Mouse (Mus musculus): ENCODE results near the gene Olfr951. TPM values are rescaled to one million over a fixed set of nuclear protein-coding genes. Genes with fewer than 3 reads are reported as not detected.

Olfr951 gene
- not detected in 2 replicates for polyA plus RNA-seq (2015; fragmentation: Nextera tagmentation; extraction: Ambion mirVana)

DNA sequence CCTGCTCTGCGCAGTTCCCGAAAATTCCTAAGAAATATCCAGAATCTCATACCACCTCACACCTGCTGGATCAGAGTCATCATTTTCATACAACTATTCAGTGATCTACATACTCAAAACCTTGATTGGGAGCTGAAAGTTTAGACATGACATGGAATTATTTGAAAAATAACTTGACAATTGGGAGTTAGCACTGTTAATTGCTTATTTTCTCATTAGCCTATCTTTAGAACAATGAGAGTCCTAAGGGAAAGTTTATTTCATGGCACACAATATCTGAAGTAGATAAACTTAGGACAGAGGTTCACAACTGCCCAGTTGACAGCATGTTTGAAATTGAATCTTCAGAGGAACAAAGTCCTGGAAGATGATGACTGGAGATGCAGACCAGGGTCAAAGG is at the start of gene Olfr951:
TSS of gene Olfr951 (plus strand) at position 301 of the 400 bp plus-strand sequence.
- H3K4me3 ChIP-seq (ENCODE audit: low read length) = no peak within 1 kb of the TSS
- 84% methylated on average over 2 of the region's 2 CpGs for WGBS
- H3K27me3 ChIP-seq (ENCODE audit: control insufficient read depth, insufficient read depth, low read depth, low read length) = no peaks in the 10 kb centered on the region
- H3K27ac ChIP-seq (ENCODE audit: low read length) = no peak within 1 kb of the TSS
- no peak for ATAC-seq (ENCODE audit: low read depth)
- no peak within 1 kb of the TSS for H3K4me2 ChIP-seq (ENCODE audit: low read depth, low read length)
- H3K4me1 ChIP-seq (replicated peaks; ENCODE audit: control insufficient read depth, insufficient read depth, low read length) = no peaks in the 10 kb centered on the region
- no peak within 1 kb of the TSS for H3K9ac ChIP-seq (ENCODE audit: low read length)
- no peaks in the 10 kb centered on the region for H3K9me3 ChIP-seq (ENCODE audit: control insufficient read depth, low read length)
- H3K36me3 ChIP-seq (ENCODE audit: control insufficient read depth, insufficient read depth, low read length) = no peaks in the 10 kb centered on the region

- Histone ChIP-seq H3K27me3 (ENCODE audit: control insufficient read depth, insufficient read depth, low read depth, low read length) (no peaks in the 10 kb centered on the region), H3K27ac (ENCODE audit: low read length) (no peak within 1 kb of the TSS), H3K9ac (ENCODE audit: low read length) (no peak within 1 kb of the TSS), H3K4me1 (replicated peaks; ENCODE audit: control insufficient read depth, insufficient read depth, low read length) (no peaks in the 10 kb centered on the region), H3K4me3 (ENCODE audit: low read length) (no peak within 1 kb of the TSS), H3K4me2 (ENCODE audit: low read depth, low read length) (no peak within 1 kb of the TSS), H3K9me3 (ENCODE audit: control insufficient read depth, low read length) (no peaks in the 10 kb centered on the region), H3K36me3 (ENCODE audit: control insufficient read depth, insufficient read depth, low read length) (no peaks in the 10 kb centered on the region)
- no peak for ATAC-seq (ENCODE audit: low read depth)
These were observed 39.8 kb downstream of the Olfr951 start, which contains the start of gene Olfr952 for GRCm38 (mm10) chr9:39427048-39427447. TSS of gene Olfr952 (minus strand) at chr9:39427148.

Other genes with a start within 250 kb of the Olfr951 start
- gene Olfr943, start 221.1 kb upstream of the Olfr951 start, polyA plus RNA-seq (2015; fragmentation: Nextera tagmentation; extraction: Ambion mirVana) = not detected in 2 replicates
- gene Olfr944, start 185.5 kb upstream of the Olfr951 start, polyA plus RNA-seq (2015; fragmentation: Nextera tagmentation; extraction: Ambion mirVana) = not detected in 2 replicates
- gene Olfr1537, start 137.4 kb upstream of the Olfr951 start, polyA plus RNA-seq (2015; fragmentation: Nextera tagmentation; extraction: Ambion mirVana) = not detected in 2 replicates
- not detected in 2 replicates for gene Olfr945, start 110.6 kb upstream of the Olfr951 start, polyA plus RNA-seq (2015; fragmentation: Nextera tagmentation; extraction: Ambion mirVana)
- not detected in 2 replicates for gene Olfr948, start 61.4 kb upstream of the Olfr951 start, polyA plus RNA-seq (2015; fragmentation: Nextera tagmentation; extraction: Ambion mirVana)
- not detected in 2 replicates for gene Olfr952, start 39.7 kb downstream of the Olfr951 start, polyA plus RNA-seq (2015; fragmentation: Nextera tagmentation; extraction: Ambion mirVana)
- gene Olfr954, start 69.3 kb downstream of the Olfr951 start, polyA plus RNA-seq (2015; fragmentation: Nextera tagmentation; extraction: Ambion mirVana) = not detected in 2 replicates
- not detected in 2 replicates for gene Olfr955, start 84.5 kb downstream of the Olfr951 start, polyA plus RNA-seq (2015; fragmentation: Nextera tagmentation; extraction: Ambion mirVana)
- not detected in 2 replicates for gene Olfr44, start 106.6 kb downstream of the Olfr951 start, polyA plus RNA-seq (2015; fragmentation: Nextera tagmentation; extraction: Ambion mirVana)
- gene Olfr957, start 128.4 kb downstream of the Olfr951 start, polyA plus RNA-seq (2015; fragmentation: Nextera tagmentation; extraction: Ambion mirVana) = not detected in 2 replicates
- not detected in 2 replicates for gene Olfr958, start 166.6 kb downstream of the Olfr951 start, polyA plus RNA-seq (2015; fragmentation: Nextera tagmentation; extraction: Ambion mirVana)
- not detected in 2 replicates for gene Olfr959, start 188.2 kb downstream of the Olfr951 start, polyA plus RNA-seq (2015; fragmentation: Nextera tagmentation; extraction: Ambion mirVana)
- 7.8 and 9.6 TPM in 2 replicates for gene AW551984, start 217.0 kb downstream of the Olfr951 start, polyA plus RNA-seq (2015; fragmentation: Nextera tagmentation; extraction: Ambion mirVana)
- not detected in 2 replicates for gene Olfr148, start 223.2 kb downstream of the Olfr951 start, polyA plus RNA-seq (2015; fragmentation: Nextera tagmentation; extraction: Ambion mirVana)
- gene Olfr960, start 234.0 kb downstream of the Olfr951 start, polyA plus RNA-seq (2015; fragmentation: Nextera tagmentation; extraction: Ambion mirVana) = not detected in 2 replicates